Mouse (Mus musculus) thymus, postnatal 0 days (tissue): ENCODE results near the gene Rsph9. TPM values are rescaled to one million over a fixed set of nuclear protein-coding genes. Genes with fewer than 3 reads are reported as not detected.

ENCODE experiments used
- polyA plus RNA-seq: library from polyadenylated mRNA; unstranded; fragments of >200 nt; fragmentation: Nextera tagmentation; extraction: Ambion mirVana; gene quantifications from 2 replicates; pipeline ENCODE4 v1.2.1, GENCODE M21; 2015

The Rsph9 gene
- polyA plus RNA-seq, 1 experiment from 2014 or later, result 2.0 TPM

Other genes with a start within 250 kb of the Rsph9 start
- 1.1 and 1.3 TPM in 2 replicates for gene Vegfa, start 111.8 kb downstream of the Rsph9 start, polyA plus RNA-seq
- gene Mrps18a, start 33.2 kb downstream of the Rsph9 start, polyA plus RNA-seq, result 126 TPM in 2 replicates
- gene Mad2l1bp, start 9.3 kb upstream of the Rsph9 start, polyA plus RNA-seq, result 61.6 and 62.3 TPM in 2 replicates
- 31.4 and 37.6 TPM in 2 replicates for gene Gtpbp2, start 16.8 kb upstream of the Rsph9 start, polyA plus RNA-seq
- gene Polh, start 58.4 kb upstream of the Rsph9 start, polyA plus RNA-seq, result 21.5 and 24.0 TPM in 2 replicates
- 25.2 and 26.8 TPM in 2 replicates for gene Xpo5, start 58.6 kb upstream of the Rsph9 start, polyA plus RNA-seq
- gene Polr1c, start 103.8 kb upstream of the Rsph9 start, polyA plus RNA-seq, result 69.4 and 71.2 TPM in 2 replicates
- 119 and 124 TPM in 2 replicates for gene Yipf3, start 103.9 kb upstream of the Rsph9 start, polyA plus RNA-seq
- 1.1 and 1.2 TPM in 2 replicates for gene Lrrc73, start 109.3 kb upstream of the Rsph9 start, polyA plus RNA-seq
- 26.8 and 27.6 TPM in 2 replicates for gene Tjap1, start 138.8 kb upstream of the Rsph9 start, polyA plus RNA-seq
- gene Dlk2, start 153.2 kb upstream of the Rsph9 start, polyA plus RNA-seq, result 8.1 and 9.6 TPM in 2 replicates
- 3.5 and 4.0 TPM in 2 replicates for gene Abcc10, start 184.1 kb upstream of the Rsph9 start, polyA plus RNA-seq
- 5.4 and 5.6 TPM in 2 replicates for gene Zfp318, start 239.5 kb upstream of the Rsph9 start, polyA plus RNA-seq